Mouse (Mus musculus): Measurements from ENCODE around the gene Pnma5. TPM values are rescaled to one million over a fixed set of nuclear protein-coding genes. Genes with fewer than 3 reads are reported as not detected.
"Not testable (repeated sequence)": the region's sequence is repeated elsewhere in the genome, so short reads cannot be mapped to it uniquely, and the experiment has no call there.

The Pnma5 gene
- polyA plus RNA-seq (2014; fragmentation: Nextera tagmentation; extraction: Ambion mirVana) = 0.13 TPM in 1 of 2 replicates, not detected in the other

- DNase-seq (ENCODE audit: low spot score) (no peak), ATAC-seq (replicated peaks; ENCODE audit: insufficient number of reproducible peaks, low FRiP score, low TSS enrichment, low read depth) (no peak)
- Histone ChIP-seq H3K36me3 (replicated peaks; ENCODE audit: control insufficient read depth, insufficient read depth, low read depth, low read length) (no peaks in the 10 kb centered on the region), H3K4me3 (ENCODE audit: low read depth, low read length) (no peak within 1 kb of the TSS), H3K9me3 (replicated peaks; ENCODE audit: control insufficient read depth, low read length) (no peaks in the 10 kb centered on the region), H3K9ac (replicated peaks; ENCODE audit: low read length) (no peak within 1 kb of the TSS), H3K27me3 (ENCODE audit: control insufficient read depth, insufficient read depth, low read length) (no peaks in the 10 kb centered on the region), H3K27ac (replicated peaks; ENCODE audit: low read depth, low read length) (no peak within 1 kb of the TSS), H3K4me2 (ENCODE audit: low read depth, low read length) (no peak within 1 kb of the TSS), H3K4me1 (ENCODE audit: control insufficient read depth, insufficient read depth, low read length) (no peaks in the 10 kb centered on the region)
- 77% methylated on average over 1 of the region's 1 CpGs for WGBS
These were observed at the start of gene Pnma5 for GRCm38 (mm10) chrX:73037003-73037402. Pnma5 (minus strand) TSS chrX:73037103.

DNA sequence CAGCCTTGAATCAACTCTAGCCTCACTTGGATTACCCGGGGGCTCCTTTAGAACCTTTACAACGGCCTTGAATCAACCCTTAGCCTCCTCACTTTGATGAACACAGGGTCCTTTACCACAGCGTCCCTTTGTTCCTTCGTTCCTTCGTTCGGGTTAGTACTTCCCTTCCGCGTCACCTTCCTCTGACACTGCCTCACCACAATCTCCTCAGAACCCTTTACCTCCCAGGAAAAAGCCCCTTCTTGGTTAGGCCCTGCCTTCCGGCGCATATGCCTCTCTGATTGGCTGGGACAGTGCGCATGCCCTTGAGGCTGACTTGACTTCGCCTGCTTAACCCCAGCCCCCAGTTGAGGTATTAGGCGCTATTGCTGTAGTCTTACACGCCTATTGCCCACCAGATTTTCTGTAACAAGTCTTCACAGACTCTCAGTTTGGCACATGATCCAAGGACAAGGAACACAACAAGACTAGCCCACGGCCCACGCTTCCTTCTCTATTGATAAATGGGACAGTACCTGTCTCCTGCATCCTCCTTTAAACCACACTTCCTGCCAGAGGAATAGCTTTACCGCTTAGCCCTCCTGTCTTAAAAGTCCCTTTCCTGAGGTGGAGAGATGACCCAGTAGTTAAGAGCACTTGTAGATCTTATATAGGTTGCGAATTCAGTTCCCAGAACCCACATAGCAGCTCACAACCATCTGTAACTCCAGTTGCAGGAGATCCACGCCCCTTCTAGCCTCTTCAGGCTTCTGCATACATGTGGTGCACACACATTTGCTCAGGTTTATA is 45.6 kb upstream of the Pnma5 start, which contains the start of gene Xlr4a:
Gene Xlr4a, minus strand, starts transcription at position 212 of the 789 bp plus-strand sequence.
- not testable (repeated sequence) for H3K9me3 ChIP-seq (replicated peaks; ENCODE audit: control insufficient read depth, low read length); DNase-seq (ENCODE audit: low spot score); H3K4me2 ChIP-seq (ENCODE audit: low read depth, low read length); H3K27me3 ChIP-seq (ENCODE audit: control insufficient read depth, insufficient read depth, low read length); H3K36me3 ChIP-seq (replicated peaks; ENCODE audit: control insufficient read depth, insufficient read depth, low read depth, low read length); H3K4me1 ChIP-seq (ENCODE audit: control insufficient read depth, insufficient read depth, low read length); H3K4me3 ChIP-seq (ENCODE audit: low read depth, low read length); ATAC-seq (replicated peaks; ENCODE audit: insufficient number of reproducible peaks, low FRiP score, low TSS enrichment, low read depth); H3K9ac ChIP-seq (replicated peaks; ENCODE audit: low read length); H3K27ac ChIP-seq (replicated peaks; ENCODE audit: low read depth, low read length)
- WGBS = 80% methylated on average over 17 of the region's 19 CpGs

DNA sequence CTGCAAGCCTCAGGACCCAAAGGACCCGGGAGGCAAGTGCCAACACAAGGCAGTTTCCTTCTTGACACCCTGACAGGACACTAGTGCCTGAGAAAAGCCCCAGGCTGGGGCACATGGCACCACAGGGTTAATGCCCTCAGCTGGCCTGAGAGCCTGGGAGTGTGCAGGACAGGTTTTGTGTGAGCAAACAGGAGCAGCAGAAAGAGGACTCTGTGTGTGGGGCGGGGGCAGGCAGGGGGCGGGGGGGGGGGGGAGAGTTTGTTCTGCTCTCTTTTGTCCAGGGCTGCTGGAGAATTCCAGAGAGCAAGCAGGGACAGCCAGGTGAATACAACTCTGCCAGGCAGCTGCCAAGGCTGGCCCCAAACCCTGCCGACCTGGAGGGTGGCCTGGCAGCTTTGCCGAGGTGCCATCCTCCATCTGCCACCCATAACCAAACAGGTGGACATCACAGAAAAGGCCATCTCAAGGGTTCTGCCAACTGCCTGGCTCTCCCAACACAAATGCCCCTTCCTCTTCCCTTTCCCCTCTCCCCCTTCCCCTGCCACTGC is 29.9 kb upstream of the Pnma5 start:
- not testable (repeated sequence) for H3K9ac ChIP-seq (replicated peaks; ENCODE audit: low read length); ATAC-seq (replicated peaks; ENCODE audit: insufficient number of reproducible peaks, low FRiP score, low TSS enrichment, low read depth); H3K9me3 ChIP-seq (replicated peaks; ENCODE audit: control insufficient read depth, low read length); H3K27ac ChIP-seq (replicated peaks; ENCODE audit: low read depth, low read length); H3K4me3 ChIP-seq (ENCODE audit: low read depth, low read length); H3K4me1 ChIP-seq (ENCODE audit: control insufficient read depth, insufficient read depth, low read length); H3K36me3 ChIP-seq (replicated peaks; ENCODE audit: control insufficient read depth, insufficient read depth, low read depth, low read length); H3K4me2 ChIP-seq (ENCODE audit: low read depth, low read length); H3K27me3 ChIP-seq (ENCODE audit: control insufficient read depth, insufficient read depth, low read length); DNase-seq (ENCODE audit: low spot score)
- WGBS = no CpG with 5 or more reads among the region's 5 CpGs

GRCm38 (mm10) chrX:73064415-73064793 is 27.5 kb upstream of the Pnma5 start, which contains the start of gene Pnma3:
Pnma3 (plus strand) TSS chrX:73064787.
- Histone ChIP-seq H3K4me2 (ENCODE audit: low read depth, low read length) (peak within 1 kb of the TSS; percentile 37; the same call in 1 of the 2 replicates), H3K4me3 (ENCODE audit: low read depth, low read length) (peak within 1 kb of the TSS; percentile 14), H3K4me1 (ENCODE audit: control insufficient read depth, insufficient read depth, low read length) (no peaks in the 10 kb centered on the region), H3K9me3 (replicated peaks; ENCODE audit: control insufficient read depth, low read length) (no peaks in the 10 kb centered on the region), H3K27ac (replicated peaks; ENCODE audit: low read depth, low read length) (no peak within 1 kb of the TSS), H3K27me3 (ENCODE audit: control insufficient read depth, insufficient read depth, low read length) (no peaks in the 10 kb centered on the region), H3K36me3 (replicated peaks; ENCODE audit: control insufficient read depth, insufficient read depth, low read depth, low read length) (no peaks in the 10 kb centered on the region), H3K9ac (replicated peaks; ENCODE audit: low read length) (peak within 1 kb of the TSS; percentile 43)
- 25% methylated on average over 7 of the region's 7 CpGs for WGBS
- ATAC-seq (replicated peaks; ENCODE audit: insufficient number of reproducible peaks, low FRiP score, low TSS enrichment, low read depth) (0 out of 2 replicates have a peak, but pooled peaks have one; percentile 29), DNase-seq (ENCODE audit: low spot score) (no peak)

GRCm38 (mm10) chrX:73063512-73064414 is 26.9 kb upstream of the Pnma5 start:
- Histone ChIP-seq H3K27me3 (ENCODE audit: control insufficient read depth, insufficient read depth, low read length) (no peaks in the 10 kb centered on the region), H3K4me1 (ENCODE audit: control insufficient read depth, insufficient read depth, low read length) (no peaks in the 10 kb centered on the region), H3K36me3 (replicated peaks; ENCODE audit: control insufficient read depth, insufficient read depth, low read depth, low read length) (no peaks in the 10 kb centered on the region), H3K27ac (replicated peaks; ENCODE audit: low read depth, low read length) (no peak overlapping the region), H3K9ac (replicated peaks; ENCODE audit: low read length) (peak overlapping the region; percentile 43), H3K4me3 (ENCODE audit: low read depth, low read length) (peak overlapping the region; percentile 14; the same call in 1 of the 2 replicates), H3K4me2 (ENCODE audit: low read depth, low read length) (peak overlapping the region; percentile 37; the same call in 1 of the 2 replicates), H3K9me3 (replicated peaks; ENCODE audit: control insufficient read depth, low read length) (no peaks in the 10 kb centered on the region)
- 29% methylated on average over 24 of the region's 24 CpGs for WGBS
- peak; percentile 9 for DNase-seq (ENCODE audit: low spot score)
- peak; percentile 72 for ATAC-seq (replicated peaks; ENCODE audit: insufficient number of reproducible peaks, low FRiP score, low TSS enrichment, low read depth)

- Histone ChIP-seq H3K4me2 (ENCODE audit: low read depth, low read length) (no peak overlapping the region), H3K4me1 (ENCODE audit: control insufficient read depth, insufficient read depth, low read length) (no peaks in the 10 kb centered on the region), H3K9me3 (replicated peaks; ENCODE audit: control insufficient read depth, low read length) (no peaks in the 10 kb centered on the region), H3K27ac (replicated peaks; ENCODE audit: low read depth, low read length) (no peak overlapping the region), H3K9ac (replicated peaks; ENCODE audit: low read length) (no peak overlapping the region), H3K4me3 (ENCODE audit: low read depth, low read length) (no peak overlapping the region), H3K27me3 (ENCODE audit: control insufficient read depth, insufficient read depth, low read length) (no peaks in the 10 kb centered on the region), H3K36me3 (replicated peaks; ENCODE audit: control insufficient read depth, insufficient read depth, low read depth, low read length) (no peaks in the 10 kb centered on the region)
- DNase-seq (ENCODE audit: low spot score) (no peak), ATAC-seq (replicated peaks; ENCODE audit: insufficient number of reproducible peaks, low FRiP score, low TSS enrichment, low read depth) (no peak)
- 60% methylated on average over 5 of the region's 5 CpGs for WGBS
These were observed 25.4 kb upstream of the Pnma5 start for GRCm38 (mm10) chrX:73062323-73062722.

DNA sequence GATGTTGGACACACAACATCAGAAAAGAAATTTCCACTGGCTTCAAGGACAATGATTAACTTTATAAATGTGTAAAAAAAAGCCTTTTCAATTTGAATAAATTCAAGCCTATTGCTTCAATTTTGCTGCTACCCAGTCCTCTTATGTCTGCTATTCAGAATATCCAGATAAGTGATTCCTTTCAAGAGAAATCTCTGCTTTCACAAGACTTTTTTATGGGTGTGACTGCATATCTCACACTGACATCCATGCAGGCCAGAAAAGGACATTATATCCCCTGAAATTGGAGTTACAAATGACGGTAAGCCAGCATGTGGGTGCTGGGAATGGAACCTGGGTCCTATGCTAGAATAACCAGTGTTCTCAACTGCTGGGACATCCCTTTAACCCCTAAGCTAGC is 24.6 kb upstream of the Pnma5 start:
- Histone ChIP-seq H3K9ac (replicated peaks; ENCODE audit: low read length) (no peak overlapping the region), H3K4me1 (ENCODE audit: control insufficient read depth, insufficient read depth, low read length) (no peaks in the 10 kb centered on the region), H3K9me3 (replicated peaks; ENCODE audit: control insufficient read depth, low read length) (no peaks in the 10 kb centered on the region), H3K4me2 (ENCODE audit: low read depth, low read length) (no peak overlapping the region), H3K36me3 (replicated peaks; ENCODE audit: control insufficient read depth, insufficient read depth, low read depth, low read length) (no peaks in the 10 kb centered on the region), H3K27me3 (ENCODE audit: control insufficient read depth, insufficient read depth, low read length) (no peaks in the 10 kb centered on the region), H3K27ac (replicated peaks; ENCODE audit: low read depth, low read length) (no peak overlapping the region), H3K4me3 (ENCODE audit: low read depth, low read length) (no peak overlapping the region)
- no peak for ATAC-seq (replicated peaks; ENCODE audit: insufficient number of reproducible peaks, low FRiP score, low TSS enrichment, low read depth)
- DNase-seq (ENCODE audit: low spot score) = no peak
- WGBS = 78% methylated on average over 1 of the region's 1 CpGs
